Mouse (Mus musculus): ENCODE data around the gene Rab25. TPM values are rescaled to one million over a fixed set of nuclear protein-coding genes. Genes with fewer than 3 reads are reported as not detected.
A peak's percentile ranks its signal among the peaks of the same experiment; 100 is the strongest.

Gene Rab25
- polyA plus RNA-seq, 1 experiment from 2014 or later: 0.55 TPM

- Histone ChIP-seq H3K4me3 (no peak overlapping the region), H3K4me1 (replicated peaks) (peaks cover 49% of the 10 kb centered on the region), H3K27ac (ENCODE audit: poor library complexity, severe bottlenecking) (peak overlapping the region; percentile 56; the same call in 1 of the 2 replicates), H3K9ac (0 out of 2 replicates have a peak overlapping the region, but pooled peaks have one; percentile 17), H3K4me2 (no peak overlapping the region), H3K36me3 (no peaks in the 10 kb centered on the region), H3K9me3 (replicated peaks) (no peaks in the 10 kb centered on the region), H3K27me3 (replicated peaks) (no peaks in the 10 kb centered on the region)
- WGBS: 55% methylated on average over 4 of the region's 4 CpGs
- no peak for ATAC-seq (ENCODE audit: insufficient number of reproducible peaks, low FRiP score)
Observed at GRCm38 (mm10) chr3:88511559-88511958, 36.5 kb downstream of the Rab25 start.

- H3K27ac ChIP-seq (ENCODE audit: poor library complexity, severe bottlenecking): peak overlapping the region; percentile 88
- WGBS: 52% methylated on average over 13 of the region's 13 CpGs
- H3K36me3 ChIP-seq: no peaks in the 10 kb centered on the region
Observed at GRCm38 (mm10) chr3:88510421-88511289, 37.4 kb downstream of the Rab25 start.

GRCm38 (mm10) chr3:88509692-88510420, 38.2 kb downstream of the Rab25 start, which contains the start of gene Lmna:
Gene Lmna (minus strand): TSS chr3:88509956.
- Histone ChIP-seq H3K27ac (ENCODE audit: poor library complexity, severe bottlenecking) (peak within 1 kb of the TSS; percentile 88), H3K27me3 (replicated peaks) (no peaks in the 10 kb centered on the region), H3K36me3 (no peaks in the 10 kb centered on the region), H3K9ac (peak within 1 kb of the TSS; percentile 71), H3K4me1 (replicated peaks) (peaks cover 49% of the 10 kb centered on the region), H3K9me3 (replicated peaks) (no peaks in the 10 kb centered on the region), H3K4me2 (peak within 1 kb of the TSS; percentile 70), H3K4me3 (peak within 1 kb of the TSS; percentile 48)
- under 1% methylated on average over 31 of the region's 31 CpGs for WGBS
- peak; percentile 96 for ATAC-seq (ENCODE audit: insufficient number of reproducible peaks, low FRiP score)

More at GRCm38 (mm10) chr3:88510421-88511289, 37.4 kb downstream of the Rab25 start:
- Histone ChIP-seq H3K9me3 (replicated peaks) (no peaks in the 10 kb centered on the region), H3K4me2 (peak overlapping the region; percentile 70), H3K9ac (peak overlapping the region; percentile 71), H3K4me3 (peak overlapping the region; percentile 48), H3K27me3 (replicated peaks) (no peaks in the 10 kb centered on the region), H3K4me1 (replicated peaks) (peaks cover 49% of the 10 kb centered on the region)
- no peak for ATAC-seq (ENCODE audit: insufficient number of reproducible peaks, low FRiP score)

GRCm38 (mm10) chr3:88509250-88509649, 38.9 kb downstream of the Rab25 start:
- 66% methylated on average over 3 of the region's 3 CpGs for WGBS
- no peaks in the 10 kb centered on the region for H3K9me3 ChIP-seq (replicated peaks)

GRCm38 (mm10) chr3:88505765-88506164, 42.3 kb downstream of the Rab25 start:
- no peak for ATAC-seq (ENCODE audit: insufficient number of reproducible peaks, low FRiP score)
- no peaks in the 10 kb centered on the region for H3K36me3 ChIP-seq
- H3K27ac ChIP-seq (ENCODE audit: poor library complexity, severe bottlenecking): no peak overlapping the region
- 56% methylated on average over 7 of the region's 7 CpGs for WGBS
- no peak overlapping the region for H3K9ac ChIP-seq
- peaks cover 46% of the 10 kb centered on the region for H3K4me1 ChIP-seq (replicated peaks)
- no peaks in the 10 kb centered on the region for H3K27me3 ChIP-seq (replicated peaks)
- no peak overlapping the region for H3K4me2 ChIP-seq
- no peak overlapping the region for H3K4me3 ChIP-seq
- H3K9me3 ChIP-seq (replicated peaks): no peaks in the 10 kb centered on the region

More at GRCm38 (mm10) chr3:88509250-88509649, 38.9 kb downstream of the Rab25 start:
- peak overlapping the region; percentile 48 for H3K4me3 ChIP-seq
- no peaks in the 10 kb centered on the region for H3K27me3 ChIP-seq (replicated peaks)
- peak overlapping the region; percentile 70 for H3K4me2 ChIP-seq
- peaks cover 49% of the 10 kb centered on the region for H3K4me1 ChIP-seq (replicated peaks)
- H3K36me3 ChIP-seq: no peaks in the 10 kb centered on the region
- H3K27ac ChIP-seq (ENCODE audit: poor library complexity, severe bottlenecking): peak overlapping the region; percentile 88
- ATAC-seq (ENCODE audit: insufficient number of reproducible peaks, low FRiP score): no peak
- H3K9ac ChIP-seq: peak overlapping the region; percentile 71

GRCm38 (mm10) chr3:88505081-88505480, 43.0 kb downstream of the Rab25 start:
- H3K4me1 ChIP-seq (replicated peaks): peaks cover 46% of the 10 kb centered on the region
- H3K4me2 ChIP-seq: no peak overlapping the region
- WGBS: 72% methylated on average over 6 of the region's 6 CpGs

GRCm38 (mm10) chr3:88503881-88504746, 44.0 kb downstream of the Rab25 start:
- no peak for ATAC-seq (ENCODE audit: insufficient number of reproducible peaks, low FRiP score)
- Histone ChIP-seq H3K27me3 (replicated peaks) (no peaks in the 10 kb centered on the region), H3K4me2 (no peak overlapping the region), H3K4me3 (no peak overlapping the region), H3K4me1 (replicated peaks) (peaks cover 41% of the 10 kb centered on the region), H3K27ac (ENCODE audit: poor library complexity, severe bottlenecking) (peak overlapping the region; percentile 79; the same call in 1 of the 2 replicates), H3K9ac (no peak overlapping the region), H3K9me3 (replicated peaks) (no peaks in the 10 kb centered on the region), H3K36me3 (no peaks in the 10 kb centered on the region)
- 42% methylated on average over 8 of the region's 8 CpGs for WGBS

More at GRCm38 (mm10) chr3:88505081-88505480, 43.0 kb downstream of the Rab25 start:
- Histone ChIP-seq H3K36me3 (no peaks in the 10 kb centered on the region), H3K9ac (no peak overlapping the region), H3K9me3 (replicated peaks) (no peaks in the 10 kb centered on the region), H3K27ac (ENCODE audit: poor library complexity, severe bottlenecking) (no peak overlapping the region), H3K27me3 (replicated peaks) (no peaks in the 10 kb centered on the region), H3K4me3 (no peak overlapping the region)
- no peak for ATAC-seq (ENCODE audit: insufficient number of reproducible peaks, low FRiP score)

GRCm38 (mm10) chr3:88503505-88503863, 44.6 kb downstream of the Rab25 start:
- peak overlapping the region; percentile 88 for H3K9ac ChIP-seq
- 15% methylated on average over 4 of the region's 4 CpGs for WGBS
- no peaks in the 10 kb centered on the region for H3K9me3 ChIP-seq (replicated peaks)

GRCm38 (mm10) chr3:88502641-88503504, 45.2 kb downstream of the Rab25 start:
- Histone ChIP-seq H3K4me1 (replicated peaks) (peaks cover 40% of the 10 kb centered on the region), H3K9ac (peak overlapping the region; percentile 88), H3K4me3 (peak overlapping the region; percentile 68), H3K36me3 (0 out of 2 replicates have a peak, but pooled peaks cover 4% of the 10 kb centered on the region), H3K27ac (ENCODE audit: poor library complexity, severe bottlenecking) (peak overlapping the region; percentile 79), H3K27me3 (replicated peaks) (no peaks in the 10 kb centered on the region), H3K4me2 (peak overlapping the region; percentile 87), H3K9me3 (replicated peaks) (no peaks in the 10 kb centered on the region)
- under 1% methylated on average over 55 of the region's 55 CpGs for WGBS
- ATAC-seq (ENCODE audit: insufficient number of reproducible peaks, low FRiP score): peak; percentile 92

More at GRCm38 (mm10) chr3:88503505-88503863, 44.6 kb downstream of the Rab25 start:
- Histone ChIP-seq H3K36me3 (no peaks in the 10 kb centered on the region), H3K4me2 (peak overlapping the region; percentile 87), H3K4me3 (peak overlapping the region; percentile 68), H3K27ac (ENCODE audit: poor library complexity, severe bottlenecking) (peak overlapping the region; percentile 79), H3K4me1 (replicated peaks) (peaks cover 40% of the 10 kb centered on the region), H3K27me3 (replicated peaks) (no peaks in the 10 kb centered on the region)
- ATAC-seq (ENCODE audit: insufficient number of reproducible peaks, low FRiP score): peak; percentile 43
